Comparison of ENCODE assay signal across 25 mouse cellular contexts in the genomic region with DNA sequence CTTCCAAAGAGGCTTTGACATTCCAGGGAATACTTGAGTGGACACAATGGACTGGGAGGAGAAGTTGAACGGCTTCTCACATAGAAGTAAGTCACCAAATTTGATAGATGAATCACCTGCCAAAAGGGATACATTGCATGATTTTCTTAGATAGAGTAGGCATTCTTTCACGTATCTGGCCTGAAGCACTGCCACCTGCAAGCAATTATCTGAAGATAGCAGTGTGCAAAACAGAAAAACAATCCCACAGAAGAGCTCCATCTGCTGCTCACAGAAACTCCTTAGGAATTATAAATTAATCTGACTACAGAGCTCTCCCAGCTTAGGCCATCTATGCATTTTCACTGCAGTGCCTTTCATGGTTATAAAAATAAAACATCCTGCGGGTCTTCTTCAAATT.
DNase-seq lines count a peak whose midpoint lies in the region; ATAC-seq and TF ChIP-seq lines count a peak whose summit lies in the region.
"Had no signal": no experiment of that assay in that cellular context is flagged by ENCODE, and none has a peak within 500 bp of the region (broad histone marks: within the 10 kb centered on the region; RNA-seq: fewer than 3 reads in every experiment).

No protein-coding gene starts in this region.

- H3K27me3 ChIP-seq in forebrain, embryonic 13.5 days: no peaks in the 10 kb centered on the region
- H3K27me3 ChIP-seq in forebrain, embryonic 12.5 days: no peaks in the 10 kb centered on the region
- H3K27me3 ChIP-seq in hindbrain, postnatal 0 days (ENCODE audit: insufficient read depth, low read length): no peaks in the 10 kb centered on the region
- no peaks in the 10 kb centered on the region for H3K27me3 ChIP-seq in hindbrain, embryonic 10.5 days (ENCODE audit: insufficient read depth, poor library complexity, severe bottlenecking)
- no peaks in the 10 kb centered on the region for H3K27me3 ChIP-seq in midbrain, postnatal 0 days (ENCODE audit: insufficient read depth, low read length)
- H3K27me3 ChIP-seq in midbrain, embryonic 15.5 days (replicated peaks): no peaks in the 10 kb centered on the region
- H3K27me3 ChIP-seq: heart, embryonic 15.5 days; hindbrain, embryonic 12.5 days had no signal

- ATAC-seq in forebrain, embryonic 13.5 days: peak; percentile 55; the same call in 1 of the 2 replicates
- ATAC-seq in forebrain, embryonic 12.5 days (ENCODE audit: low FRiP score): no peak
- ATAC-seq in hindbrain, postnatal 0 days: no peak
- ATAC-seq in midbrain, postnatal 0 days (ENCODE audit: low FRiP score): no peak
- no peak for ATAC-seq in midbrain, embryonic 15.5 days (replicated peaks)
- ATAC-seq: intestine, embryonic 16.5 days had no signal

- DNase-seq in hindbrain, postnatal 0 days (ENCODE audit: low spot score): peak; percentile 12
- no peak for DNase-seq in hindbrain, embryonic 10.5 days (ENCODE audit: low spot score)
- peak; percentile 6 for DNase-seq in midbrain, postnatal 0 days (ENCODE audit: low spot score)
- peak; percentile 5 for DNase-seq in telencephalon, adult 2 months (ENCODE audit: low read depth, low spot score)
- DNase-seq in kidney, postnatal 36 days: no peak
- DNase-seq: adrenal gland, postnatal 36 days; B cell, adult 2 months; cerebellum, adult 8-10 months; cerebellum, postnatal 25 days; gastrocnemius, postnatal 14 days; kidney, adult 8-10 months; left cerebral cortex, postnatal 4 days; liver; lung, embryonic 14.5 days; lung, postnatal 14 days; right cerebral cortex, postnatal 14 days had no signal

- no peaks in the 10 kb centered on the region for H3K9me3 ChIP-seq in forebrain, embryonic 13.5 days (replicated peaks)
- H3K9me3 ChIP-seq in forebrain, embryonic 12.5 days: no peaks in the 10 kb centered on the region
- H3K9me3 ChIP-seq in hindbrain, postnatal 0 days (ENCODE audit: low read length): no peaks in the 10 kb centered on the region
- no peaks in the 10 kb centered on the region for H3K9me3 ChIP-seq in hindbrain, embryonic 10.5 days
- H3K9me3 ChIP-seq in midbrain, postnatal 0 days (ENCODE audit: low read length): no peaks in the 10 kb centered on the region
- H3K9me3 ChIP-seq in midbrain, embryonic 15.5 days: no peaks in the 10 kb centered on the region
- H3K9me3 ChIP-seq: heart, embryonic 15.5 days; hindbrain, embryonic 12.5 days had no signal

- no peaks in the 10 kb centered on the region for H3K4me1 ChIP-seq in forebrain, embryonic 13.5 days
- no peaks in the 10 kb centered on the region for H3K4me1 ChIP-seq in forebrain, embryonic 12.5 days
- no peaks in the 10 kb centered on the region for H3K4me1 ChIP-seq in hindbrain, postnatal 0 days (ENCODE audit: insufficient read depth, low read length)
- no peaks in the 10 kb centered on the region for H3K4me1 ChIP-seq in hindbrain, embryonic 10.5 days (replicated peaks)
- H3K4me1 ChIP-seq in midbrain, postnatal 0 days (ENCODE audit: insufficient read depth, low read length): no peaks in the 10 kb centered on the region
- H3K4me1 ChIP-seq in midbrain, embryonic 15.5 days: no peaks in the 10 kb centered on the region
- H3K4me1 ChIP-seq: heart, embryonic 15.5 days; hindbrain, embryonic 12.5 days had no signal

- H3K4me2 ChIP-seq in forebrain, embryonic 13.5 days: no peak overlapping the region
- H3K4me2 ChIP-seq in forebrain, embryonic 12.5 days: no peak overlapping the region
- H3K4me2 ChIP-seq in hindbrain, postnatal 0 days (ENCODE audit: low read depth, low read length): no peak overlapping the region
- no peak overlapping the region for H3K4me2 ChIP-seq in midbrain, postnatal 0 days (ENCODE audit: low read depth, low read length, poor library complexity, severe bottlenecking)
- H3K4me2 ChIP-seq in midbrain, embryonic 15.5 days: no peak overlapping the region
- H3K4me2 ChIP-seq: heart, embryonic 15.5 days; hindbrain, embryonic 12.5 days; lung, embryonic 14.5 days; midbrain, embryonic 11.5 days had no signal

- H3K9ac ChIP-seq in forebrain, embryonic 13.5 days: no peak overlapping the region
- H3K9ac ChIP-seq in forebrain, embryonic 12.5 days: no peak overlapping the region
- no peak overlapping the region for H3K9ac ChIP-seq in hindbrain, postnatal 0 days (replicated peaks; ENCODE audit: low read length)
- H3K9ac ChIP-seq in midbrain, postnatal 0 days (replicated peaks; ENCODE audit: low read length, poor library complexity, severe bottlenecking): no peak overlapping the region
- H3K9ac ChIP-seq in midbrain, embryonic 15.5 days: no peak overlapping the region
- H3K9ac ChIP-seq: heart, embryonic 15.5 days; hindbrain, embryonic 12.5 days; liver, embryonic 14.5 days; lung, embryonic 14.5 days had no signal

- 0 out of 2 replicates have a peak, but pooled peaks have one; percentile 9 for TF ChIP-seq CTCF in hindbrain, postnatal 0 days (IDR thresholded peaks at IDR 0.05; ENCODE audit: low read depth)
- peak; percentile 18; the same call in 1 of the 2 replicates for TF ChIP-seq CTCF in midbrain, postnatal 0 days (IDR thresholded peaks at IDR 0.05)

- no peak overlapping the region for H3K27ac ChIP-seq in forebrain, embryonic 13.5 days
- no peak overlapping the region for H3K27ac ChIP-seq in forebrain, embryonic 12.5 days
- H3K27ac ChIP-seq in hindbrain, postnatal 0 days: no peak overlapping the region
- H3K27ac ChIP-seq in hindbrain, embryonic 10.5 days: no peak overlapping the region
- H3K27ac ChIP-seq in midbrain, postnatal 0 days (ENCODE audit: low read depth, low read length): no peak overlapping the region
- H3K27ac ChIP-seq in midbrain, embryonic 15.5 days: no peak overlapping the region
- H3K27ac ChIP-seq: heart, embryonic 15.5 days; hindbrain, embryonic 12.5 days; kidney, postnatal 0 days; liver, embryonic 14.5 days had no signal

- WGBS in forebrain, embryonic 13.5 days: 70% methylated on average over 3 of the region's 3 CpGs
- 79% methylated on average over 3 of the region's 3 CpGs for WGBS in forebrain, embryonic 12.5 days
- 60% methylated on average over 3 of the region's 3 CpGs for WGBS in hindbrain, postnatal 0 days
- WGBS in hindbrain, embryonic 10.5 days: 73% methylated on average over 3 of the region's 3 CpGs
- WGBS in midbrain, postnatal 0 days: 72% methylated on average over 3 of the region's 3 CpGs
- WGBS in midbrain, embryonic 15.5 days: 73% methylated on average over 3 of the region's 3 CpGs

- H3K36me3 ChIP-seq in forebrain, embryonic 13.5 days (ENCODE audit: poor library complexity, severe bottlenecking): no peaks in the 10 kb centered on the region
- H3K36me3 ChIP-seq in forebrain, embryonic 12.5 days (replicated peaks): no peaks in the 10 kb centered on the region
- H3K36me3 ChIP-seq in hindbrain, postnatal 0 days (ENCODE audit: insufficient read depth, low read length): no peaks in the 10 kb centered on the region
- no peaks in the 10 kb centered on the region for H3K36me3 ChIP-seq in hindbrain, embryonic 10.5 days
- no peaks in the 10 kb centered on the region for H3K36me3 ChIP-seq in midbrain, postnatal 0 days (ENCODE audit: insufficient read depth, low read length)
- no peaks in the 10 kb centered on the region for H3K36me3 ChIP-seq in midbrain, embryonic 15.5 days (replicated peaks)
- H3K36me3 ChIP-seq: heart, embryonic 15.5 days; hindbrain, embryonic 12.5 days had no signal

- no peak overlapping the region for H3K4me3 ChIP-seq in forebrain, embryonic 13.5 days
- no peak overlapping the region for H3K4me3 ChIP-seq in forebrain, embryonic 12.5 days (replicated peaks)
- H3K4me3 ChIP-seq in hindbrain, postnatal 0 days (ENCODE audit: low read length): no peak overlapping the region
- H3K4me3 ChIP-seq in hindbrain, embryonic 10.5 days: no peak overlapping the region
- no peak overlapping the region for H3K4me3 ChIP-seq in midbrain, postnatal 0 days (ENCODE audit: low read depth, low read length)
- H3K4me3 ChIP-seq in midbrain, embryonic 15.5 days: no peak overlapping the region
- H3K4me3 ChIP-seq: heart, embryonic 15.5 days; hindbrain, embryonic 12.5 days had no signal

Comparison
In these comparisons a context has a peak if more than half of its experiments do, and no peak if none do; other contexts are left out.
1. DNase-seq: peak in hindbrain, postnatal 0 days (single experiment), midbrain, postnatal 0 days (single experiment) and telencephalon, adult 2 months (single experiment); none in hindbrain, embryonic 10.5 days (single experiment) and kidney, postnatal 36 days (0 of 2).